Mouse (Mus musculus) MEL (cell line): ENCODE data around the gene Rad51b. TPM values are rescaled to one million over a fixed set of nuclear protein-coding genes. Genes with fewer than 3 reads are reported as not detected.

ENCODE experiments used
- DNase-seq: peaks from one replicate; pipeline ENCODE4 v3.0.0; 2011; ENCODE audit warnings: low read depth, low spot score
- H3K27ac ChIP-seq: 2 replicates; pipeline ENCODE4 v1.5.1; 2012; ENCODE audit warnings: low read depth, mild to moderate bottlenecking, control low read depth, low read length, moderate library complexity; ENCODE audit not compliant: control insufficient read depth
- H3K27me3 ChIP-seq, 2 experiments: fragments of 150-350 bp in 1 of 2; sonication (generic) in 1 of 2; 2 replicates each; pipeline ENCODE4 v1.6.1; 2012; ENCODE audit warnings: low read length in 2 of 2, mild to moderate bottlenecking in 2 of 2, improper control_type of control experiment in 1 of 2, moderate library complexity in 1 of 2; ENCODE audit not compliant: insufficient read depth in 2 of 2, control insufficient read depth in 1 of 2
- H3K36me3 ChIP-seq, 2 experiments: 2 replicates each; pipeline ENCODE4 v1.6.1; 2012 to 2014; ENCODE audit warnings: low read length in 2 of 2, improper control_type of control experiment in 1 of 2, inconsistent platforms in 1 of 2, mild to moderate bottlenecking in 1 of 2; ENCODE audit not compliant: insufficient read depth in 2 of 2, control insufficient read depth in 1 of 2
- H3K4me1 ChIP-seq, 2 experiments: fragments of 150-350 bp in 1 of 2; sonication (generic) in 1 of 2; 2 replicates each; pipeline ENCODE4 v1.6.1; 2012; ENCODE audit warnings: low read length in 2 of 2, improper control_type of control experiment in 1 of 2, mild to moderate bottlenecking in 1 of 2; ENCODE audit not compliant: insufficient read depth in 2 of 2, control insufficient read depth in 1 of 2
- H3K4me3 ChIP-seq, 2 experiments: fragments of 150-350 bp in 1 of 2; sonication (generic) in 1 of 2; 2 replicates each; pipeline ENCODE4 v1.5.1; 2012; ENCODE audit warnings: low read depth in 2 of 2, low read length in 2 of 2, mild to moderate bottlenecking in 2 of 2, moderate library complexity in 2 of 2, control low read depth in 1 of 2, improper control_type of control experiment in 1 of 2; ENCODE audit not compliant: control insufficient read depth in 1 of 2, insufficient read depth in 1 of 2
- H3K79me2 ChIP-seq: 2 replicates; pipeline ENCODE4 v1.6.1; 2012; ENCODE audit warnings: mild to moderate bottlenecking, low read length, moderate library complexity; ENCODE audit not compliant: control insufficient read depth, poor library complexity, insufficient read depth
- H3K9ac ChIP-seq: 2 replicates; pipeline ENCODE4 v1.6.1; 2012; ENCODE audit warnings: low read depth, mild to moderate bottlenecking, control low read depth, low read length, moderate library complexity; ENCODE audit not compliant: control insufficient read depth, poor library complexity, severe bottlenecking
- H3K9me3 ChIP-seq: fragments of 150-350 bp; sonication (generic); replicated peaks from 2 replicates; pipeline ENCODE4 v1.6.1; 2012; ENCODE audit warnings: mild to moderate bottlenecking, low read length, improper control_type of control experiment, moderate library complexity; ENCODE audit not compliant: insufficient read depth
- BHLHE40 ChIP-seq: IDR thresholded peaks from 2 replicates; pipeline ENCODE4 v1.6.1; 2012; ENCODE audit warnings: low read depth, mild to moderate bottlenecking, inconsistent platforms, low read length, improper control_type of control experiment, borderline replicate concordance
- CTCF ChIP-seq, 3 experiments: IDR thresholded peaks in 2 of 3; conservative IDR thresholded peaks in 1 of 3; 2 replicates each; pipeline ENCODE4 v1.5.1; 2011 to 2012; ENCODE audit warnings: low read length in 3 of 3, low read depth in 2 of 3, mild to moderate bottlenecking in 2 of 3, improper control_type of control experiment in 1 of 3, inconsistent platforms in 1 of 3, mixed read lengths in 1 of 3, moderate library complexity in 1 of 3; ENCODE audit not compliant: control insufficient read depth in 1 of 3, insufficient read depth in 1 of 3, poor library complexity in 1 of 3, severe bottlenecking in 1 of 3
- ELF1 ChIP-seq: IDR thresholded peaks from 2 replicates; pipeline ENCODE4 v1.6.1; 2014; ENCODE audit warnings: low read depth, mild to moderate bottlenecking, inconsistent platforms, low read length, improper control_type of control experiment, moderate library complexity
- EP300 ChIP-seq, 2 experiments: IDR thresholded peaks; 2 replicates each; pipeline ENCODE4 v1.6.1; 2011; ENCODE audit warnings: improper control_type of control experiment in 2 of 2, low read length in 2 of 2, low read depth in 1 of 2, mild to moderate bottlenecking in 1 of 2
- ETS1 ChIP-seq: IDR thresholded peaks from 2 replicates; pipeline ENCODE4 v1.6.1; 2012; ENCODE audit warnings: low read depth, mild to moderate bottlenecking, inconsistent platforms, low read length, improper control_type of control experiment, moderate library complexity
- GABPA ChIP-seq: IDR thresholded peaks from 2 replicates; pipeline ENCODE4 v1.6.1; 2012; ENCODE audit warnings: low read depth, mild to moderate bottlenecking, inconsistent platforms, low read length, improper control_type of control experiment, moderate library complexity
- HCFC1 ChIP-seq: IDR thresholded peaks from 2 replicates; pipeline ENCODE4 v1.6.1; 2012; ENCODE audit warnings: low read depth, mild to moderate bottlenecking, inconsistent platforms, low read length, improper control_type of control experiment, moderate library complexity
- JUND ChIP-seq: IDR thresholded peaks from 2 replicates; pipeline ENCODE4 v1.6.1; 2011; ENCODE audit warnings: low read depth, mild to moderate bottlenecking, improper control_type of control experiment, low read length
- KAT2A ChIP-seq: conservative IDR thresholded peaks from 2 replicates; pipeline ENCODE4 v1.6.1; 2012; ENCODE audit warnings: low read depth, low read length, improper control_type of control experiment, inconsistent platforms
- MAX ChIP-seq: IDR thresholded peaks from 2 replicates; pipeline ENCODE4 v1.6.1; 2011; ENCODE audit warnings: low read length, improper control_type of control experiment
- MEF2A ChIP-seq: IDR thresholded peaks from 2 replicates; pipeline ENCODE4 v1.6.1; 2014; ENCODE audit warnings: low read depth, mild to moderate bottlenecking, inconsistent platforms, low read length, improper control_type of control experiment; ENCODE audit not compliant: poor library complexity, insufficient replicate concordance, severe bottlenecking; ENCODE audit errors: extremely low read depth
- MXI1 ChIP-seq: IDR thresholded peaks from 2 replicates; pipeline ENCODE4 v1.6.1; 2011; ENCODE audit warnings: mild to moderate bottlenecking, low read depth, low read length, improper control_type of control experiment
- MYB ChIP-seq: IDR thresholded peaks from 2 replicates; pipeline ENCODE4 v1.6.1; 2011; ENCODE audit warnings: mild to moderate bottlenecking, low read depth, low read length, improper control_type of control experiment
- MYC ChIP-seq: IDR thresholded peaks from 2 replicates; pipeline ENCODE4 v1.6.1; 2011; ENCODE audit warnings: low read depth, mild to moderate bottlenecking, low read length, improper control_type of control experiment, moderate library complexity
- NELFE ChIP-seq: IDR thresholded peaks from 2 replicates; pipeline ENCODE4 v1.6.1; 2011; ENCODE audit warnings: low read depth, low read length, improper control_type of control experiment
- NRF1 ChIP-seq: IDR thresholded peaks from 2 replicates; pipeline ENCODE4 v1.6.1; 2014; ENCODE audit warnings: low read depth, mild to moderate bottlenecking, inconsistent platforms, low read length, improper control_type of control experiment, moderate library complexity; ENCODE audit not compliant: poor library complexity, insufficient read depth, severe bottlenecking
- POLR2A ChIP-seq, 2 experiments: IDR thresholded peaks; 2 replicates each; pipeline ENCODE4 v1.6.1; 2011 to 2012; ENCODE audit warnings: low read length in 2 of 2, mild to moderate bottlenecking in 2 of 2, control low read depth in 1 of 2, improper control_type of control experiment in 1 of 2, low read depth in 1 of 2, moderate library complexity in 1 of 2; ENCODE audit not compliant: control insufficient read depth in 1 of 2, insufficient read depth in 1 of 2, poor library complexity in 1 of 2
- POLR2AphosphoS2 ChIP-seq: IDR thresholded peaks from 2 replicates; pipeline ENCODE4 v1.6.1; 2011; ENCODE audit warnings: low read length, improper control_type of control experiment
- POLR2AphosphoS5 ChIP-seq: IDR thresholded peaks from 2 replicates; pipeline ENCODE4 v1.6.1; 2012; ENCODE audit warnings: low read depth, borderline replicate concordance, mild to moderate bottlenecking, inconsistent platforms, low read length, moderate library complexity, mixed read lengths
- RAD21 ChIP-seq: IDR thresholded peaks from 2 replicates; pipeline ENCODE4 v1.6.1; 2011; ENCODE audit warnings: mild to moderate bottlenecking, low read depth, low read length, improper control_type of control experiment
- RCOR1 ChIP-seq: IDR thresholded peaks from 2 replicates; pipeline ENCODE4 v1.6.1; 2012; ENCODE audit warnings: low read depth, mild to moderate bottlenecking, inconsistent platforms, low read length, improper control_type of control experiment
- SIN3A ChIP-seq: IDR thresholded peaks from 2 replicates; pipeline ENCODE4 v1.6.1; 2012; ENCODE audit warnings: low read length, improper control_type of control experiment, inconsistent platforms
- SMC3 ChIP-seq: IDR thresholded peaks from 2 replicates; pipeline ENCODE4 v1.6.1; 2011; ENCODE audit warnings: low read depth, low read length, improper control_type of control experiment
- TBP ChIP-seq: IDR thresholded peaks from 2 replicates; pipeline ENCODE4 v1.8.0; 2011; ENCODE audit warnings: low read depth, low read length, improper control_type of control experiment
- TCF12 ChIP-seq: IDR thresholded peaks from 2 replicates; pipeline ENCODE4 v1.6.1; 2014; ENCODE audit warnings: low read depth, mild to moderate bottlenecking, inconsistent platforms, low read length, improper control_type of control experiment, moderate library complexity
- UBTF ChIP-seq: IDR thresholded peaks from 2 replicates; pipeline ENCODE4 v1.6.1; 2012; ENCODE audit warnings: low read depth, mild to moderate bottlenecking, inconsistent platforms, low read length, improper control_type of control experiment, moderate library complexity, borderline replicate concordance; ENCODE audit not compliant: insufficient read depth
- USF1 ChIP-seq: IDR thresholded peaks from 2 replicates; pipeline ENCODE4 v1.6.1; 2014; ENCODE audit warnings: low read depth, mild to moderate bottlenecking, inconsistent platforms, low read length, improper control_type of control experiment, moderate library complexity
- ZKSCAN1 ChIP-seq: IDR thresholded peaks from 2 replicates; pipeline ENCODE4 v1.6.1; 2012; ENCODE audit warnings: low read depth, mild to moderate bottlenecking, inconsistent platforms, low read length, improper control_type of control experiment, moderate library complexity
- ZMIZ1 ChIP-seq: IDR thresholded peaks from 2 replicates; pipeline ENCODE4 v1.6.1; 2012; ENCODE audit warnings: low read depth, mild to moderate bottlenecking, inconsistent platforms, low read length, improper control_type of control experiment, moderate library complexity
- ZNF384 ChIP-seq: IDR thresholded peaks from 2 replicates; pipeline ENCODE4 v1.6.1; 2012; ENCODE audit warnings: low read depth, mild to moderate bottlenecking, inconsistent platforms, low read length, improper control_type of control experiment
- polyA plus RNA-seq, 2 experiments: library from polyadenylated mRNA; stranded (reverse) in 1 of 2; unstranded in 1 of 2; fragments of >175 nt in 1 of 2; fragments of >200 nt in 1 of 2; gene quantifications; 2 replicates each; pipeline versions ENCODE4 v1.2.1 to v1.2.4; 2012; ENCODE audit warnings: low replicate concordance in 2 of 2, low read depth in 1 of 2; ENCODE audit not compliant: insufficient read length in 2 of 2, insufficient read depth in 1 of 2, missing spikeins in 1 of 2
- total RNA-seq: library from RNA; depleted of rRNA; stranded (reverse); fragments of 300-350 nt; gene quantifications from 2 replicates; pipeline ENCODE4 v1.2.3, GENCODE M21; 2012

Rad51b gene
- total and polyA plus RNA-seq, 3 experiments, result 3.6 to 5.7 TPM; not detected in 1

- no peak overlapping the region for H3K9ac ChIP-seq
- H3K36me3 ChIP-seq, result no peaks in the 10 kb centered on the region
- TF ChIP-seq TBP (no peak), MAX (no peak), SMC3 (no peak), POLR2AphosphoS5 (no peak), POLR2AphosphoS2 (no peak), KAT2A (no peak), UBTF (no peak), NELFE (no peak), JUND (no peak), ZKSCAN1 (no peak), RCOR1 (no peak), NRF1 (no peak), HCFC1 (no peak), BHLHE40 (no peak), TCF12 (no peak), USF1 (no peak), CTCF (IDR thresholded peaks at IDR 0.05 in 2 of 3, conservative IDR thresholded peaks at IDR 0.05 in 1 of 3; ENCODE audit: control insufficient read depth in 1 of 3, insufficient read depth in 1 of 3, low read depth in 2 of 3, low read length in 3 of 3, poor library complexity in 1 of 3, severe bottlenecking in 1 of 3) (no peak)
- no peaks in the 10 kb centered on the region for H3K79me2 ChIP-seq
- no peak overlapping the region for H3K4me3 ChIP-seq
- no peak for DNase-seq
- H3K4me1 ChIP-seq, result no peaks in the 10 kb centered on the region
- no peaks in the 10 kb centered on the region for H3K27me3 ChIP-seq
- H3K9me3 ChIP-seq, result no peaks in the 10 kb centered on the region
- H3K27ac ChIP-seq, result no peak overlapping the region
Observed at GRCm38 (mm10) chr12:79686594-79687325, 389.7 kb downstream of the Rad51b start.

GRCm38 (mm10) chr12:79687683-79688386, 390.8 kb downstream of the Rad51b start:
- Histone ChIP-seq H3K27me3 (no peaks in the 10 kb centered on the region), H3K79me2 (no peaks in the 10 kb centered on the region), H3K27ac (no peak overlapping the region), H3K9me3 (no peaks in the 10 kb centered on the region), H3K4me1 (no peaks in the 10 kb centered on the region), H3K36me3 (no peaks in the 10 kb centered on the region), H3K4me3 (no peak overlapping the region), H3K9ac (no peak overlapping the region)
- no peak for TF ChIP-seq GABPA
- no peak for TF ChIP-seq ELF1
- TF ChIP-seq NRF1, result no peak
- no peak for TF ChIP-seq MYC
- TF ChIP-seq POLR2A (IDR thresholded peaks at IDR 0.05; ENCODE audit: control insufficient read depth in 1 of 2, insufficient read depth in 1 of 2, low read depth in 1 of 2, low read length in 2 of 2, poor library complexity in 1 of 2), result no peak
- TF ChIP-seq ZNF384, result no peak
- no peak for TF ChIP-seq SIN3A
- no peak for TF ChIP-seq POLR2AphosphoS2
- TF ChIP-seq MYB, result no peak
- no peak for TF ChIP-seq EP300 (IDR thresholded peaks at IDR 0.05; ENCODE audit: low read depth in 1 of 2, low read length in 2 of 2)
- no peak for TF ChIP-seq ZMIZ1
- TF ChIP-seq TCF12, result no peak
- TF ChIP-seq ETS1, result no peak
- no peak for TF ChIP-seq KAT2A
- TF ChIP-seq MXI1, result no peak
- TF ChIP-seq TBP, result no peak
- no peak for TF ChIP-seq MEF2A
- TF ChIP-seq RAD21, result no peak
- DNase-seq, result no peak
